Mouse (Mus musculus): ENCODE results near the gene Cacna1s. TPM values are rescaled to one million over a fixed set of nuclear protein-coding genes. Genes with fewer than 3 reads are reported as not detected.

Gene Cacna1s
- polyA plus RNA-seq, 1 experiment from 2014 or later: not detected

DNA sequence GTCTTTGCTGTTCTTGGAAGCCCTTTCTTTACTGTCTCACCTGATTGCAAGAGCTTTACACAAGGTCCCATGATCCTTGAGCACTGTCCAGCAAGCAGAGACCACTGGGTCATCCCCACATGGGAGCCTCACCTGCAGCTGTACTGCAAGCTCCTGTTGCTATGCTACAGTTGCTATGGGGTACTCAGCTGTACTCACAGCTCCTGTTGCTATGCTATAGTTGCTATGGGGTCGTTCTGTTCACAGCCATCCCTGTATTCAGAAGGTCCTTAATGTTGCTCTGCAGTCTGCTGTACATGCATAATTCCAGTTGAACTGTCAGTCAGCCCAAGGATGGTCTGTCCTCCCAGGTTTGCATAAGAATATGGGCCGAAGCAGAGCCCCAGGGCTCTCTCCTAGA, 112.9 kb downstream of the Cacna1s start:
- H3K36me3 ChIP-seq (replicated peaks; ENCODE audit: insufficient read depth, low read length): peaks cover 21% of the 10 kb centered on the region
- H3K4me3 ChIP-seq (ENCODE audit: low read depth, low read length): no peak overlapping the region
- ATAC-seq: no peak
- no peak overlapping the region for H3K27ac ChIP-seq (ENCODE audit: low read depth)
- no peak overlapping the region for H3K4me2 ChIP-seq (ENCODE audit: low read depth, low read length)
- H3K9ac ChIP-seq (replicated peaks): no peak overlapping the region
- DNase-seq: no peak
- H3K27me3 ChIP-seq (ENCODE audit: insufficient read depth, low read length): no peaks in the 10 kb centered on the region
- WGBS (ENCODE audit: insufficient replicate concordance): 71% methylated on average over 2 of the region's 2 CpGs
- H3K4me1 ChIP-seq (ENCODE audit: insufficient read depth): no peaks in the 10 kb centered on the region
- no peaks in the 10 kb centered on the region for H3K9me3 ChIP-seq (ENCODE audit: low read length)
- TF ChIP-seq EP300 (IDR thresholded peaks at IDR 0.05; ENCODE audit: low read depth) (no peak), CTCF (IDR thresholded peaks at IDR 0.05; ENCODE audit: low read depth) (no peak)

DNA sequence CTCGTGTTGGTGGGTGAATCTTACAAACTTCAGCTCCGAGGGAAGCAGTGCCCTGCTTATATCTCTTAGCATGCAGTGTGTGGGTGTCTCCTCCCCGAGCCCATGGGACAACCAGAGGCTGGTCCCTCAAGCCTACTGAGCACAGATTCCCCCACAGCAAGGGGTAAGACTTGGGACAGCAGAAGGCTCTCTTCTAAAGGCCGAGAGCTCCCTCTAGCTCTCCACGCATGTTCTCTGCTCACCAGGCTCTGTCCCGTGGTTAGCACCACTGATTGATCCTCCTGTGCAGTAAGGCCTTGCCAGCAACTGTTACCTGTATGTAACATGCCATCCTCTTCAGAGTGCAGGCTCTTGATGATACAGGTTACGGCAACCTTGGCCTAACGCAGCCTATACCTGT, 115.1 kb downstream of the Cacna1s start:
- Histone ChIP-seq H3K4me3 (ENCODE audit: low read depth, low read length) (no peak overlapping the region), H3K9ac (replicated peaks) (no peak overlapping the region), H3K9me3 (ENCODE audit: low read length) (no peaks in the 10 kb centered on the region), H3K4me1 (ENCODE audit: insufficient read depth) (no peaks in the 10 kb centered on the region), H3K4me2 (ENCODE audit: low read depth, low read length) (no peak overlapping the region), H3K27me3 (ENCODE audit: insufficient read depth, low read length) (no peaks in the 10 kb centered on the region), H3K36me3 (replicated peaks; ENCODE audit: insufficient read depth, low read length) (peaks cover 16% of the 10 kb centered on the region), H3K27ac (ENCODE audit: low read depth) (no peak overlapping the region)
- ATAC-seq (no peak), DNase-seq (no peak)
- TF ChIP-seq EP300 (IDR thresholded peaks at IDR 0.05; ENCODE audit: low read depth) (no peak), CTCF (IDR thresholded peaks at IDR 0.05; ENCODE audit: low read depth) (peak; percentile 54)
- WGBS (ENCODE audit: insufficient replicate concordance): 63% methylated on average over 8 of the region's 8 CpGs

Other genes with a start within 250 kb of the Cacna1s start
- 0.42 and 0.77 TPM in 2 replicates for gene Lad1, start 234.2 kb upstream of the Cacna1s start, polyA plus RNA-seq (2015; fragmentation: Nextera tagmentation; extraction: Ambion mirVana)
- 3.2 and 3.6 TPM in 2 replicates for gene Tnnt2, start 216.4 kb upstream of the Cacna1s start, polyA plus RNA-seq (2015; fragmentation: Nextera tagmentation; extraction: Ambion mirVana)
- 0.05 TPM in 1 of 2 replicates, not detected in the other for gene Pkp1, start 133.5 kb upstream of the Cacna1s start, polyA plus RNA-seq (2015; fragmentation: Nextera tagmentation; extraction: Ambion mirVana)
- gene Igfn1, start 46.4 kb upstream of the Cacna1s start, polyA plus RNA-seq (2015; fragmentation: Nextera tagmentation; extraction: Ambion mirVana): not detected in 2 replicates
- 56.4 and 57.4 TPM in 2 replicates for gene Tmem9, start 44.6 kb upstream of the Cacna1s start, polyA plus RNA-seq (2015; fragmentation: Nextera tagmentation; extraction: Ambion mirVana)
- not detected in 2 replicates for gene Ascl5, start 1.9 kb upstream of the Cacna1s start, polyA plus RNA-seq (2015; fragmentation: Nextera tagmentation; extraction: Ambion mirVana)
- 0.91 and 1.1 TPM in 2 replicates for gene Kif21b, start 78.6 kb downstream of the Cacna1s start, polyA plus RNA-seq (2015; fragmentation: Nextera tagmentation; extraction: Ambion mirVana)
- not detected in 2 replicates for gene Mroh3, start 160.1 kb downstream of the Cacna1s start, polyA plus RNA-seq (2015; fragmentation: Nextera tagmentation; extraction: Ambion mirVana)
- 0.09 TPM in 2 replicates for gene Inava, start 181.5 kb downstream of the Cacna1s start, polyA plus RNA-seq (2015; fragmentation: Nextera tagmentation; extraction: Ambion mirVana)
- gene Gpr25, start 208.1 kb downstream of the Cacna1s start, polyA plus RNA-seq (2015; fragmentation: Nextera tagmentation; extraction: Ambion mirVana): not detected in 2 replicates